Mouse (Mus musculus) mouse embryonic stem cell (cell line): ENCODE data around the gene Gm9945.

ENCODE experiments used
- in situ Hi-C, 2 experiments: fragments of 300-500 bp; cut with MboI; formaldehyde crosslinking; loops; 1 replicate in 1 of 2; 3 replicates in 1 of 2; pipeline ENCODE4 v1.14.3; 2019 to 2020; ENCODE audit warnings: low sequenced_read_pairs in 2 of 2, low pct_unique_long_range_greater_than_20kb in 1 of 2, mixed read lengths in 1 of 2; ENCODE audit not compliant: unreplicated experiment in 1 of 2

The Gm9945 gene

GRCm38 (mm10) chr11:53516775-53517627 lies 37.0 kb downstream of the Gm9945 start:
- in situ Hi-C loops, result no loop called here

- in situ Hi-C loops, result no loop called here
Measured at GRCm38 (mm10) chr11:53518759-53519158, 38.8 kb downstream of the Gm9945 start.

GRCm38 (mm10) chr11:53519207-53520121 lies 39.5 kb downstream of the Gm9945 start, which contains the start of gene Sept8:
Gene Sept8 (plus strand): TSS chr11:53519257.
- in situ Hi-C loops, result no loop called here

GRCm38 (mm10) chr11:53520122-53520978 lies 40.4 kb downstream of the Gm9945 start:
- in situ Hi-C loops, result no loop called here

- in situ Hi-C loops, result no loop called here
Measured at GRCm38 (mm10) chr11:53521120-53521820, 41.3 kb downstream of the Gm9945 start.

GRCm38 (mm10) chr11:53521821-53522131 lies 41.8 kb downstream of the Gm9945 start:
- in situ Hi-C loops, result no loop called here

- in situ Hi-C loops, result no loop called here
Measured at GRCm38 (mm10) chr11:53522362-53522761, 42.4 kb downstream of the Gm9945 start.

- in situ Hi-C loops, result no loop called here
Measured at GRCm38 (mm10) chr11:53522930-53523329, 43.0 kb downstream of the Gm9945 start.

- in situ Hi-C loops, result no loop called here
Measured at GRCm38 (mm10) chr11:53523545-53524405, 43.8 kb downstream of the Gm9945 start.

GRCm38 (mm10) chr11:53524905-53525304 lies 44.9 kb downstream of the Gm9945 start:
- in situ Hi-C loops, result no loop called here

GRCm38 (mm10) chr11:53525461-53525860 lies 45.5 kb downstream of the Gm9945 start:
- in situ Hi-C loops, result no loop called here

GRCm38 (mm10) chr11:53528397-53529252 lies 48.7 kb downstream of the Gm9945 start:
- in situ Hi-C loops, result no loop called here

- in situ Hi-C loops, result no loop called here
Measured at GRCm38 (mm10) chr11:53529253-53529557, 49.2 kb downstream of the Gm9945 start.

GRCm38 (mm10) chr11:53530001-53530400 lies 50.0 kb downstream of the Gm9945 start:
- in situ Hi-C loops, result no loop called here
